Mouse (Mus musculus) liver, embryonic 13.5 days (tissue): Measurements from ENCODE around the gene Rap1a. TPM values are rescaled to one million over a fixed set of nuclear protein-coding genes. Genes with fewer than 3 reads are reported as not detected.
"Not testable (repeated sequence)": the region's sequence is repeated elsewhere in the genome, so short reads cannot be mapped to it uniquely, and the experiment has no call there.

Experiments used
- ATAC-seq: fragments of 200-750 bp; cut with Nextera tagmentation; 2 replicates; pipeline ENCODE4 v1.8.0; 2017; ENCODE audit warnings: low read depth, mild to moderate bottlenecking, moderate number of reproducible peaks, moderate library complexity
- DNase-seq: peaks from one replicate; pipeline ENCODE4 v3.0.0; 2022
- H3K27ac ChIP-seq: fragments of 300-500 bp; sonication (generic); 2 replicates; pipeline ENCODE4 v1.5.1; 2015; ENCODE audit warnings: moderate library complexity, mild to moderate bottlenecking, inconsistent platforms
- H3K27me3 ChIP-seq: fragments of 300-500 bp; sonication (generic); 2 replicates; pipeline ENCODE4 v1.6.1; 2015; ENCODE audit warnings: mild to moderate bottlenecking, inconsistent platforms
- H3K36me3 ChIP-seq: fragments of 300-500 bp; sonication (generic); 2 replicates; pipeline ENCODE4 v1.6.1; 2015; ENCODE audit warnings: mild to moderate bottlenecking, inconsistent platforms
- H3K4me1 ChIP-seq: fragments of 300-500 bp; sonication (generic); replicated peaks from 2 replicates; pipeline ENCODE4 v1.6.1; 2015; ENCODE audit warnings: inconsistent platforms
- H3K4me2 ChIP-seq: fragments of 300-500 bp; sonication (generic); 2 replicates; pipeline ENCODE4 v1.6.1; 2015; ENCODE audit warnings: inconsistent platforms, mild to moderate bottlenecking, moderate library complexity
- H3K4me3 ChIP-seq: fragments of 300-500 bp; sonication (generic); replicated peaks from 2 replicates; pipeline ENCODE4 v1.5.1; 2015; ENCODE audit warnings: mild to moderate bottlenecking, inconsistent platforms
- H3K9ac ChIP-seq: fragments of 300-500 bp; sonication (generic); 2 replicates; pipeline ENCODE4 v1.6.1; 2015; ENCODE audit warnings: mild to moderate bottlenecking, inconsistent platforms
- H3K9me3 ChIP-seq: fragments of 300-500 bp; sonication (generic); replicated peaks from 2 replicates; pipeline ENCODE4 v1.6.1; 2016; ENCODE audit warnings: inconsistent platforms
- WGBS: fragments of 180-500 bp; shearing (Covaris S2); methylation state at CpG from one replicate; pipeline ENCODE4 v1.1.7; 2015; ENCODE audit not compliant: insufficient replicate concordance; 5-methylcytosine and 5-hydroxymethylcytosine counted together
- polyA plus RNA-seq: library from polyadenylated mRNA; unstranded; fragments of >200 nt; fragmentation: Nextera tagmentation; extraction: Ambion mirVana; gene quantifications from 2 replicates; pipeline ENCODE4 v1.2.1, GENCODE M21; 2015

Gene Rap1a
- polyA plus RNA-seq, 1 experiment from 2014 or later = 119 TPM

GRCm38 (mm10) chr3:105712827-105713226 is 88.3 kb downstream of the Rap1a start:
- H3K27me3 ChIP-seq = peaks cover 25% of the 10 kb centered on the region
- H3K4me1 ChIP-seq = peaks cover 12% of the 10 kb centered on the region; the same call in 1 of the 2 replicates
- H3K9ac ChIP-seq = no peak overlapping the region
- H3K4me3 ChIP-seq = no peak overlapping the region
- no peaks in the 10 kb centered on the region for H3K9me3 ChIP-seq
- H3K4me2 ChIP-seq = no peak overlapping the region
- ATAC-seq (no peak), DNase-seq (no peak)
- H3K36me3 ChIP-seq = no peaks in the 10 kb centered on the region
- H3K27ac ChIP-seq = no peak overlapping the region

- no peak overlapping the region for H3K9ac ChIP-seq
- DNase-seq = no peak
- 39% methylated on average over 7 of the region's 7 CpGs for WGBS
- H3K27me3 ChIP-seq = peaks cover 36% of the 10 kb centered on the region
- peaks cover 12% of the 10 kb centered on the region; the same call in 1 of the 2 replicates for H3K4me1 ChIP-seq
- H3K9me3 ChIP-seq = no peaks in the 10 kb centered on the region
- no peak for ATAC-seq
- H3K36me3 ChIP-seq = no peaks in the 10 kb centered on the region
- H3K4me2 ChIP-seq = no peak overlapping the region
- no peak overlapping the region for H3K27ac ChIP-seq
- no peak overlapping the region for H3K4me3 ChIP-seq
Measured at GRCm38 (mm10) chr3:105711741-105712140, 89.4 kb downstream of the Rap1a start.

- Histone ChIP-seq H3K4me1 (peaks cover 12% of the 10 kb centered on the region), H3K9ac (no peak overlapping the region), H3K27me3 (peaks cover 49% of the 10 kb centered on the region), H3K9me3 (no peaks in the 10 kb centered on the region), H3K36me3 (no peaks in the 10 kb centered on the region), H3K4me3 (no peak overlapping the region), H3K27ac (no peak overlapping the region), H3K4me2 (no peak overlapping the region)
- 74% methylated on average over 6 of the region's 6 CpGs for WGBS
- no peak for DNase-seq
- ATAC-seq = no peak
Measured at GRCm38 (mm10) chr3:105710246-105710645, 90.9 kb downstream of the Rap1a start.

GRCm38 (mm10) chr3:105707590-105707989 is 93.5 kb downstream of the Rap1a start:
- Histone ChIP-seq H3K4me3 (no peak overlapping the region), H3K9me3 (no peaks in the 10 kb centered on the region), H3K9ac (no peak overlapping the region), H3K4me1 (peaks cover 39% of the 10 kb centered on the region), H3K27ac (no peak overlapping the region), H3K27me3 (peaks cover 46% of the 10 kb centered on the region), H3K36me3 (no peaks in the 10 kb centered on the region), H3K4me2 (no peak overlapping the region)
- WGBS = 46% methylated on average over 7 of the region's 7 CpGs
- ATAC-seq (no peak), DNase-seq (no peak)

- DNase-seq (no peak), ATAC-seq (no peak)
- Histone ChIP-seq H3K9me3 (no peaks in the 10 kb centered on the region), H3K4me3 (0 out of 2 replicates have a peak overlapping the region, but pooled peaks have one; percentile 65), H3K27me3 (peaks cover 46% of the 10 kb centered on the region), H3K4me1 (peaks cover 50% of the 10 kb centered on the region), H3K36me3 (no peaks in the 10 kb centered on the region), H3K27ac (no peak overlapping the region), H3K4me2 (no peak overlapping the region), H3K9ac (no peak overlapping the region)
- 40% methylated on average over 4 of the region's 4 CpGs for WGBS
Measured at GRCm38 (mm10) chr3:105706366-105707020, 94.6 kb downstream of the Rap1a start.

- no peaks in the 10 kb centered on the region for H3K36me3 ChIP-seq
- no peak for DNase-seq
- H3K9ac ChIP-seq = peak overlapping the region; percentile 71
- peaks cover 59% of the 10 kb centered on the region for H3K4me1 ChIP-seq
- H3K4me3 ChIP-seq = peak overlapping the region; percentile 65
- no peak overlapping the region for H3K27ac ChIP-seq
- peak overlapping the region; percentile 94 for H3K4me2 ChIP-seq
- WGBS = 35% methylated on average over 3 of the region's 3 CpGs
- peaks cover 43% of the 10 kb centered on the region for H3K27me3 ChIP-seq
- no peak for ATAC-seq
- H3K9me3 ChIP-seq = no peaks in the 10 kb centered on the region
Measured at GRCm38 (mm10) chr3:105705561-105705960, 95.6 kb downstream of the Rap1a start.

- Histone ChIP-seq H3K9ac (peak overlapping the region; percentile 71), H3K27me3 (peaks cover 38% of the 10 kb centered on the region), H3K27ac (no peak overlapping the region), H3K4me3 (peak overlapping the region; percentile 65), H3K9me3 (no peaks in the 10 kb centered on the region), H3K36me3 (no peaks in the 10 kb centered on the region), H3K4me1 (peaks cover 63% of the 10 kb centered on the region), H3K4me2 (peak overlapping the region; percentile 94)
- ATAC-seq (peak; percentile 35), DNase-seq (no peak)
- WGBS = under 1% methylated on average over 28 of the region's 28 CpGs
Measured at GRCm38 (mm10) chr3:105705061-105705549, 96.0 kb downstream of the Rap1a start.

- Histone ChIP-seq H3K4me1 (peaks cover 71% of the 10 kb centered on the region), H3K27ac (peak within 1 kb of the TSS; percentile 55), H3K27me3 (peaks cover 35% of the 10 kb centered on the region)
Measured at GRCm38 (mm10) chr3:105704031-105705008, 96.8 kb downstream of the Rap1a start, which contains the start of gene Inka2. TSS of gene Inka2 (plus strand) at chr3:105704599.

GRCm38 (mm10) chr3:105703571-105703970 is 97.6 kb downstream of the Rap1a start:
- Histone ChIP-seq H3K9ac (peak overlapping the region; percentile 71; the same call in 1 of the 2 replicates), H3K9me3 (no peaks in the 10 kb centered on the region), H3K4me3 (no peak overlapping the region), H3K27me3 (peaks cover 33% of the 10 kb centered on the region), H3K4me2 (peak overlapping the region; percentile 94), H3K27ac (peak overlapping the region; percentile 39), H3K4me1 (peaks cover 79% of the 10 kb centered on the region), H3K36me3 (no peaks in the 10 kb centered on the region)
- WGBS = 55% methylated on average over 6 of the region's 6 CpGs
- ATAC-seq (no peak), DNase-seq (no peak)

More at GRCm38 (mm10) chr3:105704031-105705008, 96.8 kb downstream of the Rap1a start, which contains the start of gene Inka2:
- Histone ChIP-seq H3K4me3 (peak within 1 kb of the TSS; percentile 65), H3K9me3 (no peaks in the 10 kb centered on the region), H3K4me2 (peak within 1 kb of the TSS; percentile 94), H3K36me3 (no peaks in the 10 kb centered on the region), H3K9ac (peak within 1 kb of the TSS; percentile 71)
- ATAC-seq (peak; percentile 91), DNase-seq (peak; percentile 78)
- WGBS = 7% methylated on average over 39 of the region's 43 CpGs

GRCm38 (mm10) chr3:105701399-105701798 is 99.7 kb downstream of the Rap1a start:
- peaks cover 23% of the 10 kb centered on the region for H3K27me3 ChIP-seq
- peak overlapping the region; percentile 61 for H3K9ac ChIP-seq
- WGBS = 17% methylated on average over 5 of the region's 5 CpGs
- no peaks in the 10 kb centered on the region for H3K9me3 ChIP-seq
- peak overlapping the region; percentile 20; the same call in 1 of the 2 replicates for H3K4me3 ChIP-seq
- H3K36me3 ChIP-seq = no peaks in the 10 kb centered on the region
- H3K4me1 ChIP-seq = peaks cover 87% of the 10 kb centered on the region
- peak overlapping the region; percentile 56 for H3K4me2 ChIP-seq
- peak; percentile 54 for DNase-seq
- peak; percentile 12 for ATAC-seq
- peak overlapping the region; percentile 79 for H3K27ac ChIP-seq

- not testable (repeated sequence) for DNase-seq, H3K36me3 ChIP-seq, ATAC-seq, H3K9me3 ChIP-seq
- H3K27ac ChIP-seq = peak overlapping the region; percentile 79
- H3K4me2 ChIP-seq = peak overlapping the region; percentile 56
- peaks cover 23% of the 10 kb centered on the region for H3K27me3 ChIP-seq
- peak overlapping the region; percentile 61; the same call in 1 of the 2 replicates for H3K9ac ChIP-seq
- H3K4me1 ChIP-seq = peaks cover 91% of the 10 kb centered on the region
- peak overlapping the region; percentile 20; the same call in 1 of the 2 replicates for H3K4me3 ChIP-seq
- 17% methylated on average over 1 of the region's 1 CpGs for WGBS
Measured at GRCm38 (mm10) chr3:105700786-105701185, 100.3 kb downstream of the Rap1a start.
